Mouse (Mus musculus): Measurements from ENCODE around the gene Olfr97. TPM values are rescaled to one million over a fixed set of nuclear protein-coding genes. Genes with fewer than 3 reads are reported as not detected.

The Olfr97 gene
- polyA plus RNA-seq, 1 experiment from 2014 or later = not detected

DNA sequence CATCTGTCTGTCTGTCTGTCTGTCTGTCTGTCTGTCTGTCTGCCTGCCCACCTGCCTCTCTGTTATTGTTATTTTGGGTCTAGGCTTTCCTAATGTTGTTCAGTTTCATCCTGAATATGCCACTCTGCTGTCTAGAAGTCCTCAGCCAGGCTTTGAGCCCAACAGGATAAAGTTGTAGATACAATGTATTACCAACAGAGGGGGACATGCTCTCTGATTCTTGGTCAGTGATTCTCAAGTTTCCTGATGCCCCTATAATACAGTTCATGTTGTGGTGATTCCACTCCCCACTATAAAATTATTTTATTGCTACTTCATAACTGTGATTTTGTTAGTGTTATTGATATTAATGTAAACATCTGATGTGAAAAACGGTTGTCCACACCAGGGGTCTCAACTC is 15.3 kb downstream of the Olfr97 start:
- Histone ChIP-seq H3K9ac (no peak overlapping the region), H3K9me3 (no peaks in the 10 kb centered on the region), H3K4me1 (no peaks in the 10 kb centered on the region), H3K27me3 (replicated peaks) (no peaks in the 10 kb centered on the region), H3K36me3 (no peaks in the 10 kb centered on the region), H3K4me3 (replicated peaks) (no peak overlapping the region), H3K4me2 (no peak overlapping the region), H3K27ac (no peak overlapping the region)
- no peak for ATAC-seq (ENCODE audit: insufficient read depth, low FRiP score, low read depth)
- WGBS = 29% methylated on average over 1 of the region's 1 CpGs

- H3K9me3 ChIP-seq = no peaks in the 10 kb centered on the region
- no peaks in the 10 kb centered on the region for H3K36me3 ChIP-seq
- no peaks in the 10 kb centered on the region for H3K27me3 ChIP-seq (replicated peaks)
- WGBS = 57% methylated on average over 4 of the region's 4 CpGs
- no peaks in the 10 kb centered on the region for H3K4me1 ChIP-seq
- H3K9ac ChIP-seq = no peak within 1 kb of the TSS
- no peak within 1 kb of the TSS for H3K4me3 ChIP-seq (replicated peaks)
- no peak within 1 kb of the TSS for H3K27ac ChIP-seq
- H3K4me2 ChIP-seq = no peak within 1 kb of the TSS
- no peak for ATAC-seq (ENCODE audit: insufficient read depth, low FRiP score, low read depth)
Observed at GRCm38 (mm10) chr17:37219846-37220245, 17.3 kb downstream of the Olfr97 start, which contains the start of gene Olfr96. Olfr96 (plus strand) TSS chr17:37220146.

- no peak overlapping the region for H3K4me3 ChIP-seq (replicated peaks)
- 76% methylated on average over 3 of the region's 3 CpGs for WGBS
- H3K4me2 ChIP-seq = no peak overlapping the region
- H3K9me3 ChIP-seq = no peaks in the 10 kb centered on the region
- no peak overlapping the region for H3K27ac ChIP-seq
- no peaks in the 10 kb centered on the region for H3K36me3 ChIP-seq
- no peaks in the 10 kb centered on the region for H3K27me3 ChIP-seq (replicated peaks)
- H3K4me1 ChIP-seq = no peaks in the 10 kb centered on the region
- H3K9ac ChIP-seq = no peak overlapping the region
- no peak for ATAC-seq (ENCODE audit: insufficient read depth, low FRiP score, low read depth)
Observed at GRCm38 (mm10) chr17:37218486-37218885, 18.6 kb downstream of the Olfr97 start.

GRCm38 (mm10) chr17:37213018-37213417 is 24.1 kb downstream of the Olfr97 start, which contains the start of gene Olfr95:
Olfr95 (minus strand) TSS chr17:37213118.
- Histone ChIP-seq H3K9me3 (no peaks in the 10 kb centered on the region), H3K27ac (no peak within 1 kb of the TSS), H3K4me3 (replicated peaks) (no peak within 1 kb of the TSS), H3K36me3 (no peaks in the 10 kb centered on the region), H3K27me3 (replicated peaks) (peaks cover 12% of the 10 kb centered on the region), H3K9ac (no peak within 1 kb of the TSS), H3K4me2 (no peak within 1 kb of the TSS), H3K4me1 (no peaks in the 10 kb centered on the region)
- WGBS = 71% methylated on average over 3 of the region's 3 CpGs
- no peak for ATAC-seq (ENCODE audit: insufficient read depth, low FRiP score, low read depth)

DNA sequence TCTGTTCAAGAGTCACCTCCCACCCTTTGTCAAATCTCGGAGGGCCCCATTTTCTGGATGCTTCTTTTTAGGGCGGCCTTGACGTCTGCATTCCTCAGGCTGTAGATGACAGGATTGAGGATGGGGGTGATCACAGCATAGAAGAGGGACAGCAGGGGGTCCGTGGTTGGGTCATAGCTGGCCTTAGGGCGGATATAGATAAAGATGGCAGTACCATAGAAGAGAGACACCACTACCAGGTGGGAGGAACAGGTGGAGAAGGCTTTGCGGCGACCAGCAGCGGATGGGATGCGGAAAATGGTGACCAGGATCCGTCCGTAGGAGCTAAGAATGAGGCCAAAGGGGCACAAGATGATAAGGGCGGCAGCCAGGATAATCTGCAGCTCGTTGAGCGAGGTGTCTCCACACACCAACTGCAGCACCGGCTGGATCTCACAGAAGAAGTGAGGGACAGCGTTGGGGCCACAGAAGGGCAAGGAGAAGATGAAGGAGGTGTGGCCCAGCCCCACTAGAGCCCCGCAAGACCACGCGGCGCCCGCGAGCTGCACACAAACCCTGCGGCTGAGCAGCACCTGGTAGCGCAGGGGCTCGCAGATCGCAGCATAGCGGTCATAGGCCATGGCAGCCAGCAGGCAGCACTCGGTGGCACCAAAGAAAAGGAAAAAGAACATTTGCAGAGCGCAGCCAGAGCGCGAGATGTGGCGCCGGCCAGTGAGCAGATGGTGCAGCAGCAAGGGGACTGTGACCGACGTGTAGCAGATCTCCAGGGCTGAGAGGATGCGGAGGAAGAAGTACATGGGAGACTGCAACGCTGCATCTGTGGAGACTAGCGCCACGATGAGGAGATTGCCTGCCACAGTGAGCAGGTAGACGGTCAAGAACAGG is 26.0 kb downstream of the Olfr97 start:
- 17% methylated on average over 40 of the region's 40 CpGs for WGBS
- Histone ChIP-seq H3K4me3 (replicated peaks) (no peak overlapping the region), H3K9ac (no peak overlapping the region), H3K4me1 (no peaks in the 10 kb centered on the region), H3K27me3 (replicated peaks) (peaks cover 12% of the 10 kb centered on the region), H3K36me3 (no peaks in the 10 kb centered on the region), H3K27ac (no peak overlapping the region), H3K4me2 (peak overlapping the region; percentile 39), H3K9me3 (no peaks in the 10 kb centered on the region)
- ATAC-seq (ENCODE audit: insufficient read depth, low FRiP score, low read depth) = no peak

DNA sequence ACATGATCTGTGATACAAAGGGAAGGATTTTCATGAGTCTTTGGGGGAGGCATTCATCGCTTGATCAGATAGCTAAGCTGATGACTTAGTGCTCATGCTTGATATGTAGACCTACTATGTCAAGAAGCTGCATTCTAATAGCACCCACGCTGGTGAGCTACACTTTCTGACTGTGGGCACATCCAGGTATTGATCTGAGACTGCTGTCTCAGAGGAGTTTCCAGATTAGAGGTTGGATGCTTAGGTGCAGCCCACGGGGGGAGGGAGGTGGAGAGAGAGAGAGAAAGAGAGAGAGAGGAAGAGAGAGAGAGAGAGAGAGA is 33.3 kb downstream of the Olfr97 start:
- Histone ChIP-seq H3K4me1 (no peaks in the 10 kb centered on the region), H3K36me3 (no peaks in the 10 kb centered on the region), H3K4me2 (no peak overlapping the region), H3K9me3 (no peaks in the 10 kb centered on the region), H3K27me3 (replicated peaks) (no peaks in the 10 kb centered on the region), H3K9ac (no peak overlapping the region), H3K27ac (no peak overlapping the region), H3K4me3 (replicated peaks) (no peak overlapping the region)
- WGBS = 25% methylated on average over 3 of the region's 3 CpGs
- ATAC-seq (ENCODE audit: insufficient read depth, low FRiP score, low read depth) = no peak

- 1% methylated on average over 4 of the region's 4 CpGs for WGBS
- Histone ChIP-seq H3K4me2 (no peak overlapping the region), H3K9me3 (no peaks in the 10 kb centered on the region), H3K27ac (no peak overlapping the region), H3K9ac (no peak overlapping the region), H3K4me3 (replicated peaks) (no peak overlapping the region), H3K4me1 (no peaks in the 10 kb centered on the region), H3K27me3 (replicated peaks) (0 out of 2 replicates have a peak, but pooled peaks cover 5% of the 10 kb centered on the region), H3K36me3 (no peaks in the 10 kb centered on the region)
- ATAC-seq (ENCODE audit: insufficient read depth, low FRiP score, low read depth) = peak; percentile 50; the same call in 1 of the 2 replicates
Observed at GRCm38 (mm10) chr17:37203206-37203916, 33.8 kb downstream of the Olfr97 start.

- H3K4me2 ChIP-seq = no peak within 1 kb of the TSS
- no peak within 1 kb of the TSS for H3K4me3 ChIP-seq (replicated peaks)
- H3K4me1 ChIP-seq = peaks cover 9% of the 10 kb centered on the region; the same call in 1 of the 2 replicates
- no peaks in the 10 kb centered on the region for H3K36me3 ChIP-seq
- no peak for ATAC-seq (ENCODE audit: insufficient read depth, low FRiP score, low read depth)
- H3K9me3 ChIP-seq = no peaks in the 10 kb centered on the region
- H3K27ac ChIP-seq = no peak within 1 kb of the TSS
- no peak within 1 kb of the TSS for H3K9ac ChIP-seq
- H3K27me3 ChIP-seq (replicated peaks) = peaks cover 29% of the 10 kb centered on the region
- WGBS = 82% methylated on average over 2 of the region's 2 CpGs
Observed at GRCm38 (mm10) chr17:37200894-37201293, 36.2 kb downstream of the Olfr97 start, which contains the start of gene Olfr94. Olfr94 (minus strand) TSS chr17:37200994.

- Histone ChIP-seq H3K9me3 (no peaks in the 10 kb centered on the region), H3K4me2 (peak overlapping the region; percentile 98), H3K36me3 (no peaks in the 10 kb centered on the region), H3K9ac (no peak overlapping the region), H3K27ac (no peak overlapping the region), H3K4me1 (peaks cover 9% of the 10 kb centered on the region; the same call in 1 of the 2 replicates), H3K27me3 (replicated peaks) (peaks cover 29% of the 10 kb centered on the region), H3K4me3 (replicated peaks) (peak overlapping the region; percentile 51)
- under 1% methylated on average over 77 of the region's 77 CpGs for WGBS
- peak; percentile 65; the same call in 1 of the 2 replicates for ATAC-seq (ENCODE audit: insufficient read depth, low FRiP score, low read depth)
Observed at GRCm38 (mm10) chr17:37196845-37197724, 40.0 kb downstream of the Olfr97 start.

- no peak overlapping the region for H3K9ac ChIP-seq
- no peaks in the 10 kb centered on the region for H3K9me3 ChIP-seq
- no peak for ATAC-seq (ENCODE audit: insufficient read depth, low FRiP score, low read depth)
- H3K4me1 ChIP-seq = peaks cover 9% of the 10 kb centered on the region; the same call in 1 of the 2 replicates
- WGBS = 74% methylated on average over 5 of the region's 5 CpGs
- no peak overlapping the region for H3K27ac ChIP-seq
- H3K36me3 ChIP-seq = no peaks in the 10 kb centered on the region
- H3K4me3 ChIP-seq (replicated peaks) = no peak overlapping the region
- H3K4me2 ChIP-seq = no peak overlapping the region
- peaks cover 29% of the 10 kb centered on the region for H3K27me3 ChIP-seq (replicated peaks)
Observed at GRCm38 (mm10) chr17:37194782-37195181, 42.3 kb downstream of the Olfr97 start.

DNA sequence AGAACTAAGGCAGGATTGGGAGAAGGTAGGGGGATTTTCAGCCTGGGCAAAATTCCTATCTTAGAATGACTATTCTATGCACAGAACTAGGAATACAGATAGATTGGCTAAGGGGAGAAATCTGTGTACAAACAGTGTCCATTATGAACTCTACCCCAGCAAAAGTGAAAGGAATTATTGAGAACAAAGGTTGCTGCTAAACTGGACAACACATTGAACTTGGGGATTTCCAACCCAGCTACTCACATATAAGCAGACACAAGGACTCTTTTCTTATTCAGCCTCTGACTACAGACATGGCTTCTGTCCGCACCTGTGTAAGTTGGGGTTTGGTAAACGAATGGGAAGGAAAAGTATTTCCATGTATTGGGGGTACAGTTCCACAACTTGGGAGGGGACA is 43.5 kb downstream of the Olfr97 start, which contains the start of gene Ubd:
Gene Ubd (plus strand): TSS at position 237 of the 400 bp plus-strand sequence.
- Histone ChIP-seq H3K9ac (no peak within 1 kb of the TSS), H3K4me3 (replicated peaks) (no peak within 1 kb of the TSS), H3K9me3 (no peaks in the 10 kb centered on the region), H3K4me2 (no peak within 1 kb of the TSS), H3K27ac (no peak within 1 kb of the TSS), H3K4me1 (peaks cover 9% of the 10 kb centered on the region; the same call in 1 of the 2 replicates), H3K27me3 (replicated peaks) (peaks cover 27% of the 10 kb centered on the region), H3K36me3 (no peaks in the 10 kb centered on the region)
- no peak for ATAC-seq (ENCODE audit: insufficient read depth, low FRiP score, low read depth)
- 83% methylated on average over 2 of the region's 2 CpGs for WGBS
